Mouse (Mus musculus): ENCODE measurements around the gene Nr4a3.

- no peak for TF ChIP-seq POLR2A (IDR thresholded peaks at IDR 0.05; ENCODE audit: low read depth, low read length)
- no peak for TF ChIP-seq CTCF (IDR thresholded peaks at IDR 0.05; ENCODE audit: borderline replicate concordance, insufficient read depth, low read length)
Observed at GRCm38 (mm10) chr4:48101981-48102380, 57.0 kb downstream of the Nr4a3 start.
